ENCODE assay signal across 11 mouse cellular contexts in genomic region chr17:17654997-17655828, GRCm38 (mm10). TPM values are rescaled to one million over a fixed set of nuclear protein-coding genes. Genes with fewer than 3 reads are reported as not detected.
DNase-seq lines count a peak whose midpoint lies in the region; ATAC-seq lines count a peak whose summit lies in the region.
"Had no signal": no experiment of that assay in that cellular context is flagged by ENCODE, and none has a peak within 500 bp of the region (broad histone marks: within the 10 kb centered on the region; RNA-seq: fewer than 3 reads in every experiment).

No protein-coding gene starts in this region.

- no peak for ATAC-seq in hindbrain, embryonic 16.5 days
- no peak for ATAC-seq in hindbrain, embryonic 14.5 days (ENCODE audit: low FRiP score)
- ATAC-seq in forebrain, embryonic 15.5 days (replicated peaks): 0 out of 2 replicates have a peak, but pooled peaks have one; percentile 19
- ATAC-seq in midbrain, embryonic 14.5 days (ENCODE audit: low FRiP score, low TSS enrichment): no peak
- no peak for ATAC-seq in hindbrain, embryonic 11.5 days (ENCODE audit: low FRiP score)
- ATAC-seq: intestine, embryonic 15.5 days had no signal

- no peaks in the 10 kb centered on the region for H3K9me3 ChIP-seq in hindbrain, embryonic 16.5 days (ENCODE audit: control insufficient read depth, low read length)
- H3K9me3 ChIP-seq in hindbrain, embryonic 14.5 days (ENCODE audit: control insufficient read depth, low read length): no peaks in the 10 kb centered on the region
- H3K9me3 ChIP-seq in forebrain, embryonic 15.5 days: no peaks in the 10 kb centered on the region
- H3K9me3 ChIP-seq in midbrain, embryonic 14.5 days (ENCODE audit: control insufficient read depth, low read length): no peaks in the 10 kb centered on the region
- no peaks in the 10 kb centered on the region for H3K9me3 ChIP-seq in hindbrain, embryonic 11.5 days (ENCODE audit: control insufficient read depth, low read length)
- H3K9me3 ChIP-seq: intestine, embryonic 15.5 days had no signal

- no peaks in the 10 kb centered on the region for H3K4me1 ChIP-seq in hindbrain, embryonic 16.5 days (ENCODE audit: control insufficient read depth, insufficient read depth, low read depth, low read length)
- no peaks in the 10 kb centered on the region for H3K4me1 ChIP-seq in hindbrain, embryonic 14.5 days (replicated peaks; ENCODE audit: control insufficient read depth, insufficient read depth, low read length)
- H3K4me1 ChIP-seq in forebrain, embryonic 15.5 days: peaks cover 7% of the 10 kb centered on the region
- H3K4me1 ChIP-seq in midbrain, embryonic 14.5 days (ENCODE audit: control insufficient read depth, insufficient read depth, low read length): 0 out of 2 replicates have a peak, but pooled peaks cover 3% of the 10 kb centered on the region
- no peaks in the 10 kb centered on the region for H3K4me1 ChIP-seq in hindbrain, embryonic 11.5 days (replicated peaks; ENCODE audit: control insufficient read depth, insufficient read depth, low read length)
- H3K4me1 ChIP-seq: intestine, embryonic 15.5 days had no signal

- peak overlapping the region; percentile 21; the same call in 1 of the 2 replicates for H3K4me2 ChIP-seq in hindbrain, embryonic 16.5 days (ENCODE audit: low read length)
- H3K4me2 ChIP-seq in hindbrain, embryonic 14.5 days (replicated peaks): no peak overlapping the region
- 0 out of 2 replicates have a peak overlapping the region, but pooled peaks have one; percentile 2 for H3K4me2 ChIP-seq in forebrain, embryonic 15.5 days (replicated peaks)
- H3K4me2 ChIP-seq in midbrain, embryonic 14.5 days (ENCODE audit: low read length): peak overlapping the region; percentile 30
- no peak overlapping the region for H3K4me2 ChIP-seq in hindbrain, embryonic 11.5 days (replicated peaks; ENCODE audit: low read depth, low read length)
- H3K4me2 ChIP-seq: intestine, embryonic 15.5 days had no signal

- no peaks in the 10 kb centered on the region for H3K36me3 ChIP-seq in hindbrain, embryonic 16.5 days (ENCODE audit: control insufficient read depth, insufficient read depth, low read length)
- H3K36me3 ChIP-seq in hindbrain, embryonic 14.5 days (replicated peaks; ENCODE audit: control insufficient read depth, insufficient read depth): no peaks in the 10 kb centered on the region
- no peaks in the 10 kb centered on the region for H3K36me3 ChIP-seq in forebrain, embryonic 15.5 days
- no peaks in the 10 kb centered on the region for H3K36me3 ChIP-seq in midbrain, embryonic 14.5 days (ENCODE audit: control insufficient read depth, insufficient read depth, low read length)
- no peaks in the 10 kb centered on the region for H3K36me3 ChIP-seq in hindbrain, embryonic 11.5 days (ENCODE audit: control insufficient read depth, insufficient read depth, low read length)
- H3K36me3 ChIP-seq: intestine, embryonic 15.5 days had no signal

- H3K27ac ChIP-seq in hindbrain, embryonic 16.5 days (ENCODE audit: low read depth, low read length): no peak overlapping the region
- H3K27ac ChIP-seq in hindbrain, embryonic 14.5 days: no peak overlapping the region
- no peak overlapping the region for H3K27ac ChIP-seq in forebrain, embryonic 15.5 days (replicated peaks)
- no peak overlapping the region for H3K27ac ChIP-seq in midbrain, embryonic 14.5 days (replicated peaks; ENCODE audit: low read depth, low read length)
- no peak overlapping the region for H3K27ac ChIP-seq in hindbrain, embryonic 11.5 days (ENCODE audit: low read depth, low read length)
- H3K27ac ChIP-seq: intestine, embryonic 15.5 days; liver, embryonic 14.5 days had no signal

- WGBS in hindbrain, embryonic 16.5 days: 26% methylated on average over 10 of the region's 10 CpGs
- 34% methylated on average over 10 of the region's 10 CpGs for WGBS in hindbrain, embryonic 14.5 days
- 13% methylated on average over 10 of the region's 10 CpGs for WGBS in forebrain, embryonic 15.5 days
- 18% methylated on average over 10 of the region's 10 CpGs for WGBS in midbrain, embryonic 14.5 days
- WGBS in hindbrain, embryonic 11.5 days: 31% methylated on average over 10 of the region's 10 CpGs

- DNase-seq in hindbrain, embryonic 14.5 days (ENCODE audit: low spot score): no peak
- peak; percentile 80 for DNase-seq in R1 (ENCODE audit: low read depth, low spot score)
- DNase-seq in midbrain, embryonic 14.5 days: peak; percentile 3
- no peak for DNase-seq in frontal cortex, postnatal 10 days (ENCODE audit: low spot score in 2 of 2)
- no peak for DNase-seq in hindbrain, embryonic 11.5 days (ENCODE audit: low spot score)
- no peak for DNase-seq in ovary, adult 18-20 months (ENCODE audit: low spot score)

- no peaks in the 10 kb centered on the region for H3K27me3 ChIP-seq in hindbrain, embryonic 16.5 days (replicated peaks; ENCODE audit: control insufficient read depth, insufficient read depth, low read length)
- H3K27me3 ChIP-seq in hindbrain, embryonic 14.5 days (ENCODE audit: control insufficient read depth, insufficient read depth, low read length): no peaks in the 10 kb centered on the region
- H3K27me3 ChIP-seq in forebrain, embryonic 15.5 days: no peaks in the 10 kb centered on the region
- no peaks in the 10 kb centered on the region for H3K27me3 ChIP-seq in midbrain, embryonic 14.5 days (ENCODE audit: control insufficient read depth, insufficient read depth, low read length)
- no peaks in the 10 kb centered on the region for H3K27me3 ChIP-seq in hindbrain, embryonic 11.5 days (ENCODE audit: control insufficient read depth, insufficient read depth, low read length)
- H3K27me3 ChIP-seq: intestine, embryonic 15.5 days had no signal

- no peak overlapping the region for H3K9ac ChIP-seq in hindbrain, embryonic 16.5 days (ENCODE audit: low read depth, low read length)
- H3K9ac ChIP-seq in hindbrain, embryonic 14.5 days: no peak overlapping the region
- no peak overlapping the region for H3K9ac ChIP-seq in forebrain, embryonic 15.5 days (replicated peaks)
- no peak overlapping the region for H3K9ac ChIP-seq in midbrain, embryonic 14.5 days (replicated peaks; ENCODE audit: low read length)
- no peak overlapping the region for H3K9ac ChIP-seq in hindbrain, embryonic 11.5 days (ENCODE audit: low read depth, low read length)
- H3K9ac ChIP-seq: intestine, embryonic 15.5 days; liver, embryonic 14.5 days had no signal

- H3K4me3 ChIP-seq in hindbrain, embryonic 16.5 days (ENCODE audit: low read length): no peak overlapping the region
- H3K4me3 ChIP-seq in hindbrain, embryonic 14.5 days (replicated peaks; ENCODE audit: low read length): no peak overlapping the region
- no peak overlapping the region for H3K4me3 ChIP-seq in forebrain, embryonic 15.5 days
- H3K4me3 ChIP-seq in midbrain, embryonic 14.5 days (replicated peaks; ENCODE audit: low read depth, low read length): no peak overlapping the region
- no peak overlapping the region for H3K4me3 ChIP-seq in hindbrain, embryonic 11.5 days (ENCODE audit: low read depth, low read length)
- H3K4me3 ChIP-seq: intestine, embryonic 15.5 days had no signal

RNA-seq across cellular contexts. Expression of gene Lnpep, which starts 30.4 kb away (rescaled TPM):
- polyA plus RNA-seq in hindbrain, embryonic 16.5 days (2015; fragmentation: Nextera tagmentation; extraction: Ambion mirVana): 7.2 and 7.5 TPM in 2 replicates
- 8.1 and 9.6 TPM in 2 replicates for polyA plus RNA-seq in hindbrain, embryonic 14.5 days (2014; fragmentation: Nextera tagmentation; extraction: Ambion mirVana)
- 9.6 and 11.0 TPM in 2 replicates for polyA plus RNA-seq in forebrain, embryonic 15.5 days (2015; fragmentation: Nextera tagmentation; extraction: Ambion mirVana)
- polyA plus RNA-seq in midbrain, embryonic 14.5 days (2014; fragmentation: Nextera tagmentation; extraction: Ambion mirVana): 8.8 and 13.5 TPM in 2 replicates
- 7.1 and 10.7 TPM in 2 replicates for polyA plus RNA-seq in hindbrain, embryonic 11.5 days (2014; fragmentation: Nextera tagmentation; extraction: Ambion mirVana)

RNA-seq across cellular contexts. Expression of gene Vmn2r90, which starts 48.3 kb away (rescaled TPM):
- polyA plus RNA-seq in hindbrain, embryonic 16.5 days (2015; fragmentation: Nextera tagmentation; extraction: Ambion mirVana): not detected in 2 replicates
- not detected in 2 replicates for polyA plus RNA-seq in hindbrain, embryonic 14.5 days (2014; fragmentation: Nextera tagmentation; extraction: Ambion mirVana)
- polyA plus RNA-seq in forebrain, embryonic 15.5 days (2015; fragmentation: Nextera tagmentation; extraction: Ambion mirVana): not detected in 2 replicates
- not detected in 2 replicates for polyA plus RNA-seq in midbrain, embryonic 14.5 days (2014; fragmentation: Nextera tagmentation; extraction: Ambion mirVana)
- polyA plus RNA-seq in hindbrain, embryonic 11.5 days (2014; fragmentation: Nextera tagmentation; extraction: Ambion mirVana): not detected in 2 replicates
- polyA plus RNA-seq: intestine, embryonic 15.5 days; liver, embryonic 14.5 days; stomach, embryonic 16.5 days had no signal

Comparison
In these comparisons a context has a peak if more than half of its experiments do, and no peak if none do; other contexts are left out.
1. H3K4me2 ChIP-seq: peak in hindbrain, embryonic 16.5 days (single experiment), forebrain, embryonic 15.5 days (single experiment) and midbrain, embryonic 14.5 days (single experiment); none in hindbrain, embryonic 14.5 days (single experiment) and hindbrain, embryonic 11.5 days (single experiment).
2. DNase-seq: peak in R1 (single experiment) and midbrain, embryonic 14.5 days (single experiment); none in hindbrain, embryonic 14.5 days (single experiment), frontal cortex, postnatal 10 days (0 of 2), hindbrain, embryonic 11.5 days (single experiment) and ovary, adult 18-20 months (single experiment).